Mouse (Mus musculus) cerebellum, postnatal 36 days (tissue): ENCODE measurements around the gene Csdc2.

ENCODE experiments used
- DNase-seq, 2 experiments: peaks; one replicate each; pipeline ENCODE4 v3.0.0; 2021 to 2022; ENCODE audit warnings: mixed read lengths in 2 of 2

The Csdc2 gene

DNA sequence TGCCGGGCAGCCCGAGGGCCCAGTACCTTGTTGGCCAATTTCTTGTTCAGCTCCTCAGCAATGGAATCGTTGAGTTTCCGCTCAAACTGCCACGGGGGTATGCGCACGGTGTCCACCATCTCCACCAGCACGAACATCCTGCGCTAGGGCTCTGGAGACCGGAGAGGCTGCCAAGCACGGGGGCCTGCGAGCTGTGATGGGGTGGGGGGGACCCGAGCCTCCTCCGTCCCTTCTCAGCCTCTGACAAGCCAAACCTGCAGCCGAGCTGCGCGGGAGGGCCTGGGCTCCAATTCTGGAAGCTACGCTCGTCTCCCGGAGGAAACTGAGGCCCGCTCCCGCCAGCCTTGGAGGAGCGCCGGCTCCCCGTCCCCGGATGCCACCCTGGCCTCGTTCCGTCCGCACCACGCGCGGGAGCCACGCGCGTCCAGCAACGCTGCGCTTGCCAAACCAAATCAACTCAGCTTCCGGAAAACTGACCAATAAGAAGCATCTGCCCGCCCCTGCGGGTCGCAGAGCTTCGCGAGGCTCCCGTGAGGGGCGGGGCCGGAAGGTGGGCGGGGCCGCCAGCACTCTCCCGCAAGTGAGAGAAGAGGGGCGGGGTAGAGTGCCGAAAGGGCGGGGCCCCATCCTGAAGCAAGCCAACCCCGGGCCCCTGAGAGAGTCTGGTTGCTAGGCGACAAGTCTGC, 10.7 kb upstream of the Csdc2 start, which contains the start of gene Polr3h:
Gene Polr3h (minus strand): TSS at position 481 of the 686 bp plus-strand sequence.
- peak; percentile 87 to 94 for DNase-seq

DNA sequence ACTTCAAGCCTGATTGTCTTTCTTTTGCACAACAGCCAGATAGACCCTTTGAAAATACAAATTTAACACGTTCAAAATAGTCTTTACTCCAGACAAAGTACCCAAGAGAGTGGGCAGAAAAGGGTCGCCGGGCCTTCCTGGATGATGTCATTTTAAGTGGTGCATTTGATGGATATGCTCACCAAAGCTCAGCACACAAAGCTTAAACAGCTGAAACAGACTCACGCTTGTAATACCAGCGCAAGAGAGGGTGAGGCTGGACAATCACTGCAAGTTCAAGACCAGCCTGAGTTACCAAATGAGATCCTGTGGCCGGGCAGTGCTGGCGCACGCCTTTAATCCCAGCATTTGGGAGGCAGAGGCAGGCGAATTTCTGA, 10.1 kb upstream of the Csdc2 start:
- DNase-seq = no peak

DNA sequence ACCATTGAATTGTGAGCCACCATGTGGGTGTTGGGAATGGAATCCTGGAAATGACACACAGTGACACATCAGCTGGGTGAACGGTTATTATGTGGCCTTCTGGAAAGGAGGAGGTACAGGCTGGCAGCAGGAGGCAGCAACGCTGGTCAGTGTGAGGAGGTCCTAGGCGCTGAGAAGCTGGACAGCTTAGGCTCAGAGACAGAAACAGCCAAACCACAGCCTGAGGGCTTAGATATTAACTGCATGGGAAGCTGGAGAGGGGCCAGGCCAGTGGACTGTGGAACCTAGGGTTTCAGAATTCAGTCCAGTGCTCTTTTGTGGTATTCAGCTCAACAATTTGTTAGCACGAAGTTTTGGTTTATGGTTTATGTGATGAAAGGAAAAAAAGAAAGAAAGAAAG, 8.8 kb upstream of the Csdc2 start:
- no peak for DNase-seq

DNA sequence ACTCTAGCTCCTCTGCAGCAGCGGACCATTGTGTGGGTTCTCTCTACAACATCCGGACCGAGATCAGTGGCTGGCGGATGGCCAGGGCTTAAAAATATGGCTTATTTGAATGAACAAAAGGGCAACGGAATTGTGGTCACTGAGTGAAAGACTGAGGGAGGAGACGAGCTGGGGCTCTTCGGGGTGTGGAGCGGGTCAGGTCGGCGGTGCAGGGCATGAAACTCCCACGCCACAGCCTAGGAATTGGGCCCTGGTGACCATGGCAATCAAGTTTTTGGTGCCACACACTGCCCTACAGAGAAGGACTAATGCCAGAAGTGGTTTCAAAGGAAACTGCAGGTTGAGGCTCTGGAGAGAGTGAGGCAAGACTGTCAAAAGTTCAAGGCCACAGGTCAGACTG, 8.3 kb upstream of the Csdc2 start:
- no peak for DNase-seq

DNA sequence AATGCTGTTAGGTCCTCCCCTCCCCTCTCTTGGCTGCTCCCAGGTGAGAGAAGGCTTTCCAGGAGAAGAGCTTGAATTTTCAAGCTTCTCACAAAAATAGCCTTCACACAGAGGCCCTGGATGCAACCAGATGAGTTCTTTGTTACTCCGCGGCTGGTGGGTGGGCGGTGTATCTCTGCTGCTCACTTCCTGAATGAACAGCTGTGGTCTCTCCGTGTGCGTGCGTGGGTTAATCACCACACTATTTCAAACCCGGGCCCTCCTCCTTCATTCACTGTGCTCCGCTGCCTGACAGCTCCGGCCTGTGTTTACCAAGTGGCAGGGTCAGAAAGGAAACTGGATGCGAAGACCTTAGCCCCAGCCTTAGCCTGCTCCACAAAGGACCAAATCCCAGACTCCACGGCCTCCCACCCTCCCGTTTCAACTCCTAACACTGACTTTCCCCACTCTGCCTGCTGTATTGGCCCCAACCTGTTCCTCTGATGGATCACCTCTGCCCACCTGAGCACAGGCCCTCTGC, 3.5 kb upstream of the Csdc2 start:
- DNase-seq = peak in 1 of 2 experiments; percentile 1

DNA sequence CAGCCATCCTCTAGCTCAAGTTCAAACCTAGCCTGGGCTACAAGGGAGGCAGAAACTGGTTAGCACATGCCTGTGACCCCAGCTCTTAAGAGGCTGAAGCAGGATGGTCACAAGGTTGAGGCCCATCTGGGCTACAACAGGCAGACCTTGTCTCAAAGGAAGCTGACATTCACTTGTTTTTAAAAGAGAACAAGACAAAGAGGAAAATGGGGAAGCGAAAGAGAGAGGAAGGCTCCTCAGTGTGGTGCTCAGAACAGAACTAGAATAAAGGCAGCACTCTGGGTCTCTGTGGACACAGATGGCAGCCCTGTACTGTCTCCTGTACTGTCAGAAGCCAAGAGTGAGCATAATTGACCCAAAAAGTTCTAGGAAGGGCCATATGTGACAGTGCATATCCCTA, 2.6 kb upstream of the Csdc2 start:
- no peak for DNase-seq

DNA sequence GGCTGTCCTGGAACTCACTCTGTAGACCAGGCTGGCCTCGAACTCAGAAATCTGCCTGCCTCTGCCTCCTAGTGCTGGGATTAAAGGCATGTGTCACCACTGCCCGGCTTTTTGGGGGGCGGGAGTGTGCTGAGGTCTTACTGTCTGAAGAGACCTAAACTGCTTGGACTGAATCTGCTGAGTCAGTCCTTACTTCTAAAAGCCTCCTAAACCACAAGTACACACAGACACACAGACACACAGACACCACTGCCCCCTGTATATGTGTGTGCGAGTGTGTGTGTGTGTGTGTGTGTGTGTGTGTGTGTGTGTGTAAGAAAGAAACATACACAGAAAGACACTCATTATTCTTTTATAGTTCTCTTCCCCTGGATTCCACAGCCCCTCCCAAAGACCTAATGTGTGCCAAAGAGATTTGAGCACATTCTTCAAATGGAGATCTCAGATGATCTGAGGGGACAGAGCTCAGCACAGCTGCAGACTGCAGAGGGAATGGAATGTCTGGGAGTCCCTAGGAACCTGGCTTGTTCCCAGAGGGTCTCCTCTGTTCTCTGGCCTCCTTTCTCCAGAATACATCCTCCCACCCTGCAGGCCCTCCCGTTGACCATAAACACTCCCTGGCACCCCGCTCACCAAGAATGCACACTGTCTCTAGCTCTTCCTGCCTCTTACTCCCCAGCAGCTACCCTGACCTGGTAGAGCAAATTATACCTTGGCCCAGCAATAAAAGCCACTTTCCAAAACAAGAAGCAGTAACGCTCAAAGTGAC, 506 bp upstream of the Csdc2 start:
- no peak for DNase-seq

DNA sequence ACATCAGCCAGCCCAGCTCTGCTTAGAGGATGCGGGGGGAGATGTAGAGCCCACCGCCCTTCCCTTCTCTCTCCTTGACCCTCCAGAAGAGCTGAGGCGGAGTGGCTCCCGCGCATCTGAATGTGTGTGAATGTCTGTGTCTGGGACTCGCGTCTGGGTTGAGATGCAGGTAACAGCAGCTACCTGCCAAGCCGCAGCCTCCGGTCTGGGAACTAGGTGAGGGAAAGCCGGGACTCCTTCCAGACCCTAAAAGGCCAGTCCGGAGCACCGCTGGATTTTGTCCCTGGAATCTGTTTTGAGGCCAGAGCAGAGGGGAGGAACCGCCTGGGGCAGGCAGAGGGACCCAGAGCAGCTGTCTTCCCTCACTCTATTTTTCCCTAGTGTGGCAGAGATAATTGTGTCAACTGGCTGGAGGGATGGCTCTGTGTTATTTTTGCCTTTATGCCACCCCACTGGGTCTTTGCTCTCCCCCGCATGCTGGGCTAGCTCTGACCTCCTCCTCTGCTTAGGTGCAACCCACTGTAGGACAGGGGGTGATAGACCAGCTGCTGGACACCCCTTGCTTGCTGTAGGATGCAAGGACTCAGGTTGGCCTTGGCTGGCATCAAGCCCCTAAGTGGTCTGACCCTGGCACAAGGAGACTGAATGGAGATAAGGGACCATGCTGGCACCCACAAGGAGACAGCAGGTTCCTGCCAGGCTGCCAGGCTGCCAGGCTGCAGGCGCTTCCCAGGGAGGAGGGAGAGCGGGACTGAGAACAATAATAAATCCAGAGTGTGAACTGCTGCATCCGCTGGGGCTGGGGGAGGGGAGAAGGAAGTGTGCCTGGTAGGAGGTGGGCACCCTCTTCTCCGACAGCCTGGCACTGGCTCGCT, 776 bp downstream of the Csdc2 start:
- DNase-seq = peak; percentile 45 to 53

DNA sequence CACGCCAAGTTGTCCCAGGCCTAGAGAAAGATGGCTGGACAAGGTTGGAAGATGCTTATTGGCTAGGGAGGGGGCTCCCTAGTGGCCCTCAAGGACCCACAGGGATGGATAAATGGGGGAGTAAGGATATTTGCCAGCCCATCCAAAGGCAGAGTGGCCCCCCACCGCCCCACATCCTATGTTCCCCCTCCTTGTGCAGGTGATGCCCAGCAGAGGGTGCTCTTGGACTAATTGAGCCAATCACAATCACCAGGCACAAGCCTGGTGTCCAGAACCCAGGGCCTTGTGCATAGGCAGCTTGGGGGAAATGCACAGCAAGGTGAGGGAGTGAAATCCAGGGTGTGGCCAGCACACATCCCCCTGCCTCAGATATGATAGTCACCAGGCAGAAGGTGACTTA, 1.7 kb downstream of the Csdc2 start:
- DNase-seq = peak; percentile 71 to 72

DNA sequence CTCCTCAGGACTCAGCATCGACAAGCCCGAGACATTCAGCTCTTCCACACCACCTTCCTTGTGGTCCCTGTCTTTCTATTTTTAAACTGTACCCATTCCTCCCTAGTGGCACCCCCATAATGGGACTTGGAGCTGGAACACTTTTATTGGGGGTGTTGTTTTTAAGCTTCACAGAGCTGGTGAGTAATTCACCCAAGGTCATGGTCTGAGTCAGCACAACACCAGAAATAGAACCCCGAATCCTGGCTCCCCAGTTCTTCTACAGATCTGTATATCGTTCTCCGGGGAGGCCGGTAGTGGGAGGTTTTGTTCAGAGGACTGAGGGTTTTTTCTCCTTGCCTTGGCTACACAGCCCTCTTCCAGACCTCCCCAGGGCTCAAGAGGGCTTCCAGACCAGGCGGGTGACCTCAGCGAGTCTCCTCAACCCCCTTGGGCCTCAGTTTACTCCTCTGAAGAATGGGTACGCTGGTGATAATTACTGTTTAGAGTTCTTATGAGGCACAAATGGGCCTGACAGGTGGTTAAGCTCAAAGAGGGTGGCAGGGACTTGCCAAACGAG, 2.7 kb downstream of the Csdc2 start:
- DNase-seq = no peak

DNA sequence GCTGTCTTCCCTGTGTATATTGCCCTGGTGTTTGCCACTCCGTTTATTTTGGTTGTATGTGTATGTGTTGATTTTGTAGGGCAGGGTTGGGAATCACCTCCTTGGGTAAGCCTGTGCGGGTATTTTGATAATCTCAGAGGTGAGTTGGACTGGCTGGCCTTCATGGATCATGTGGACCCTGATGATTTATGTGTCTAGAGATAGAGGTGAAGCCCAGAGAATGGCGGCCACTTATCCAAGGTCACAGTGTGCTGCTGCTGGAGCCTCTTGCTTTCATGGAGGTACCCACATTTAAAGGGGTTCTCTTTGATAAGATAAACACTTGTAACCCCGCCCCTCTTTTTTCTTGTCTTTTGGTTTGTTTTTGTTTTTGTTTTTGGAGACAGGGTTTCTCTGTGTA, 3.2 kb downstream of the Csdc2 start:
- DNase-seq = no peak

DNA sequence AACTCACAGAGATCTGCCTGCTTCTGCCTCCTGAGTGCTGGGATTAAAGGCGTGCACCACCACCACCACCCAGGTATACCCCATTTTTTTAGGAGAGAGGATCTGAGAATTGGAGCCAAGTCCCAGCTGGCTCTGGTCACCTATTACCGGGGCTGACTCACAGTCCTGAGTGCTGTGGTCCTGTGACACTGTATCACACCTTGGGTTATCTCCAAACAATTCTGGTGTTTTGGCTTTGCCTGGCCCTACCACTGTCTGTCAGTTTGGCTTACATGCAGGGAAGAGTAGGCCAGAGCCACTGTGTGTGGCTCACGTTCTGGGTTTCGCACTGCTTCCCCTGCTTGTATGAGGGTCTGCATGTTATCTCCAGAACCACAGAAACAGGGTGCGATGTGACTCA, 3.7 kb downstream of the Csdc2 start:
- DNase-seq = no peak

DNA sequence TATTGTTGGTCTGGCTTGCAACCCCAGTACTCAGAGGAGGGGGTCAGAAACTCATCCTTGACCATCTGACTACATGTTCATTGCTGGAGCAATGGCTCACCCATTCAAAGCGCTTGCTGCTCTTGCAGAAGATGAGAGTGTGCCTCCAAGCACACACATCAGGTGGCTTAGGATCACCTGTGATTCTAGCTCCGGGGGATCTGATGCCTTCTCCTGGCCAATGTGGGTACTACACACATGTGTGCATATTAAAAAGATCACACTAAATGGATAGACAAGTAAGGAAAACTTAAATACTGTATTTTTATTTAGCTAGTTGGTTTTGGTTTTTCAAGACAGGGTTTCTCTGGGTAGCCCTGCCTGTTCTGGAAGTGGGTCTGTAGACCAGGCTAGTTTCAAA, 4.5 kb downstream of the Csdc2 start:
- no peak for DNase-seq

DNA sequence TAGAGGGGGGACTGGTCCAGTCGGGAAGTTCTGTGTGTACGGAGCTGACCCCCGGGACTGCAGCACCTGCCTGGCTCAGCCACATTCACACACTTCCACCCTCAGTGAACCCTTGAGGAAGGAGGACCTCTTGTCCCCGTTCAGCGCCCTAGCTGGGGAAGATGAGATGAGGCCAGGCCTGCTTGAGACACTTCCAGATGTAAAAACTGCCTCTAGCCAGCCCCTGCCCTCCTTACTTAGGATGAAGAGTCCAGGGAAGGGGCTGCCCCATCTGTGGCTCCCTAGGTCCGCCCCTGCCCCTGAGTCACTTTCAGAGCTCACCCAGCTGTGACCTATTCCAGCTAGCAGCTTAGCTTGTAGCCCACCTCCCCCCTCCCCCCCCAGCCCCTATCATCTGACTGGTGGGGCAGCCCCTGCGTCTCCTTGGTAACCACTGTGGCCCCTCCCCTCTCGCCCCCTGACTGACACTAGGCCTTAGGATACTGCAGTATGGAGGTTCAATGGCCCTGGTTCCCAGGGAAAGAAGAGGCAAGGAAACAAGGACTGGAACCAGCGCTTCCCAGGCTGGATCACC, 6.7 kb downstream of the Csdc2 start:
- no peak for DNase-seq

DNA sequence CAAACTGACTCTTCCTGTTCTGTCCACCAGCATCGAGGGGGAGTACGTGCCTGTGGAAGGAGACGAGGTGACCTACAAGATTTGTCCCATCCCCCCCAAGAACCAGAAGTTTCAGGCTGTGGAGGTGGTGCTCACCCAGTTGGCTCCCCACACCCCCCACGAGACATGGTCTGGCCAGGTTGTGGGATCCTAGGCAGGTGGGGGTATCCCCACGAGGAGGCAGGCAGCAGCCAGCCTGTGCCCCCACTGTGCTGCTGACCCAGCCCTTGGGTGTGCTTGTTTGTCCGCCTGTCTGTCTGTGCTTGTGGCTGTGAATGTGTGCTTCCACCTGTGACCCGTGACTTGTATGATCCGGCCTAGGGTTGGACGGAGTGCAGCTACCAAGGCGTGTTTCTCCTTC, 12.5 kb downstream of the Csdc2 start:
- no peak for DNase-seq

DNA sequence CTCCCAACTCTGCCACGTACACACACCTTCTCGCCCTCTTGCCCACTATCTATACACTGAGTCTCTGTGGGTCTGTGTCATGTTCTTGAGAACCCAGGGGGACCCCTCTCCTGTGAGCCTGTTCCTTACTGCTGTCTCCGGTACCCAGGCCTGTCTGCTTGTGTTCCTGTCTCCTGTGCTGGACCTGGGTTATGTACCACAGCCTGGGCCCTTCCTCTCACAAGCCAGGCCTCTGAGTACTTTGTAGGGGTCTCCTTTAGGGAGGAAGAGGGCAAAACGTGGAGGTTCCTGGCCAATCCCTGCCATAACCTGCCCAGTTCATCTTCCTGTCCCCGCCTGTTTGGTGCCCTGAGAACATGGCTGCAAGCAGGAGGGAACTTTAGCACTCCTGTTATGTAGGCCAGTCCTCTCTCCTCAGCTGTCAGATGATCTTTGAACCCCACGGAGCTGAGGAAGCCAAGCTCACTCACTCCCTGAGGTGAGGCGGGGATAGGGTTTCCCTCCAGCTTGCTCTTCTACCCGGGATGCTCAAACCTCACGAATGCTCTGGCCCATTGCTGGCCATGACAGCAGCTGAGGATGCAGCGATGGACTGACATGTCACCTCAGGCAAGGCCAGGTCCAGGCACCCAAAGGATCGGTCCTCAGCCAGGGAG, 13.0 kb downstream of the Csdc2 start:
- no peak for DNase-seq

DNA sequence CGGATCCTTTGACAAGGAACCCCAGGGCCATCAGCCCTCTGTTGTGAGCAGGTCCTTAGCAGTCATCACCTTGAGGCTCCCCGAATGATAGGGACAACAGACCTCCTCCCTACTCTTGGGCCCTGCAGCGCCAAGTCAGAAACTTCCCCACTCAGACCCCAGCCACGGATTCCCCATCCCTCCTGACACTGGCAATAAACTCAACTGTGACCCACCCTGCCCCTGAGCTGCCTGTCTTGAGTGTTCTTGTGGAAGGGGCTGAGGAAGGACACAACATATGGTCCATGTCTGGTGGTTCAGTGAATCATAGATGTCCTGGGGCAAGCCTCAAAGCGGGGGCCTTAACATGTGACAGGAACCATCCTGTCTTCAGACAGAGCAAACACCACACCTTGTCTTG, 14.2 kb downstream of the Csdc2 start:
- DNase-seq = no peak

DNA sequence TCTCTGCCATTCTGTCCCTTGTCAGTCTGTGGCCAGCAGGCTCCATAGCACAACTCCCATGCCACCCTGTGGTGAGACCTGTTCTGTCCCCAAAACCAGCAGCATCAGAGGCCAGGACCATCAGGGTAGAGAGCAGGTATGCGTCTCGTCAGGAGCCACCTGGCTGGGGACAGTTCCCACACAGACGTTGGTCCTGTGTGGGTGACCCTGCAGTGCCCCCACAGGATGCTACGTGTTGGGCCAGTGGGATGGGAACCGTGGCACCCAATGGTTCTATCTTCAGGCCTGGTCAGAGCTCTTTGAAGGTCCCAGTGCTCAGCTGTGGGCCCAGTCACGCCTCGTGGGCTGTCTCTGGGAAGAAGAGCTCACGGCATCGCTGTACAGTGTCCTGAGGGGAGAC, 14.6 kb downstream of the Csdc2 start:
- no peak for DNase-seq

DNA sequence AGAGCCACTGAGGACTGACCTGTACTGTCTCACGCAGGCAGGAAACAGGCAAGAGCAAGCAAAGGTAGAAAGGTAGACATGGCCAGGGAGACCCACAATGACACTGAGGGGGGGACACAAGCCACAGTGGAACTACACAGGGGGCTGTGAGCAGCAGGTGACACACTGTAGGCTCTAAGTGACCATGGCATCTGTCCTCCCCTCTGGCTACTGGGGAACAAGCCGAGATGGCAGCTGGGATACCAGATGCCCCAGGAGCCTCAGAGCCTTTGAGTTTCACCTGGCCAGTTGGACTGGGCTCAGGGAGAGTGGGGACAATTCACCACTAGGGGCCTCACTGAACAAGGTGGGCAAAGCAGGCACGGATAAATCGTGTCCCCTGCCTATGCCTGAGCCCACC, 15.8 kb downstream of the Csdc2 start:
- peak in 1 of 2 experiments; percentile 16 for DNase-seq

DNA sequence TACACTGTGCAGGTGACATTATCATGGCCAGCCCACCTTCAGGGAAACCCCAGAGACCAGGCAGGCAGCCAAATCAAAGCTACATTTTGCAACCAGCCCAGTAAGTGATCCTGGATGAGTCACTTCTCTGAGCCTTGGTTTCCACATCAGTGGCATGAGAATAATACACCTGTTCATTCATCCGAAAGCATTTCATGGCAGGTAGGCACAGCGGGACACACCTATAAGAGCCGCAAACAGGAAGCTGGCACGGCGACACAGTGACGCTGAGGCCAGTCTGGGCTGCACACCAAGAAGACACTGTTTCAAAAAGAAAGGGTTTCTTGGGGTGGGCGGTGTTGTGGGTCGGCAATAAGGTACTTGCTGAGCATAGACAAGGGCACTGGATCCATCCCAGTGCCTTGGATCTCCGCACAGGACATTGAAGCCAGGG, 17.6 kb downstream of the Csdc2 start:
- DNase-seq = peak; percentile 58 to 74

DNA sequence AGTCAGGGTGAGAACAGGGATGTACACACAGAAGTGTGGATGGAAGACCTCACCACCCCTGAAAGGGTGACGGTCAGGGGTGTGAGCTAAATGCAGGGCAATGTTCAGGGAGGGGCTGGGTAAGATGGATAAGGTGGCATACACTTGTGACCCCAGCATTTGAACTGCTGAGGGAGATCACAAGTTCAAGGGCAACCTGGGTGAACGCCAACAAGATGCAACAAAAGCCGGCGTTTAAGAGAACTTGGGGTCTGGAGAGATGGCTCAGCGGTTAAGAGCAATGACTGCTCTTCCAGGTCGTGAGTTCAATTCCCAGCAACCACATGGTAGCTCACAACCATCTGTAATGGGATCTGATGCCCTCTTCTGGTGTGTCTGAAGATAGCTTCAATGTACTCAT, 18.2 kb downstream of the Csdc2 start:
- DNase-seq = no peak

DNA sequence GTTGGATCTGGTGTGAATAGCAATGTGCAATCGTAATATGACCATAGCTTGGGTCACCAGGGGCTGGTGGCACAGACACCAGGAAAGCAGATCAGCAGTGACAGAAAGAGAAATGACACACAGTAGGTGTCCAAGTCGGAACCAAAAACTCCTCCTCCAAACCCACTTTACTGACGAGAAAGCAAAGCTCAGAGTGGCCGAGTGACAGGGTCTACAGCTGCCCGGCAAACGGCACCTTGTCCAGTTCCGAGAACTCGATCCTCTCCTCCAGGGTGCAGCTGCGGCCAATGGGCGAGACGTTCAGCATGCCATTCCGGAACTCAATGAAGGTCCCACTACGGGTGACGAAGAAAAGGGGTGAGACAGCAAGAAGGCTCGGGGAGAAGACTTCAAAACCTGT, 18.9 kb downstream of the Csdc2 start:
- no peak for DNase-seq
